Mouse (Mus musculus): ENCODE measurements around the gene Mpzl2.

DNA sequence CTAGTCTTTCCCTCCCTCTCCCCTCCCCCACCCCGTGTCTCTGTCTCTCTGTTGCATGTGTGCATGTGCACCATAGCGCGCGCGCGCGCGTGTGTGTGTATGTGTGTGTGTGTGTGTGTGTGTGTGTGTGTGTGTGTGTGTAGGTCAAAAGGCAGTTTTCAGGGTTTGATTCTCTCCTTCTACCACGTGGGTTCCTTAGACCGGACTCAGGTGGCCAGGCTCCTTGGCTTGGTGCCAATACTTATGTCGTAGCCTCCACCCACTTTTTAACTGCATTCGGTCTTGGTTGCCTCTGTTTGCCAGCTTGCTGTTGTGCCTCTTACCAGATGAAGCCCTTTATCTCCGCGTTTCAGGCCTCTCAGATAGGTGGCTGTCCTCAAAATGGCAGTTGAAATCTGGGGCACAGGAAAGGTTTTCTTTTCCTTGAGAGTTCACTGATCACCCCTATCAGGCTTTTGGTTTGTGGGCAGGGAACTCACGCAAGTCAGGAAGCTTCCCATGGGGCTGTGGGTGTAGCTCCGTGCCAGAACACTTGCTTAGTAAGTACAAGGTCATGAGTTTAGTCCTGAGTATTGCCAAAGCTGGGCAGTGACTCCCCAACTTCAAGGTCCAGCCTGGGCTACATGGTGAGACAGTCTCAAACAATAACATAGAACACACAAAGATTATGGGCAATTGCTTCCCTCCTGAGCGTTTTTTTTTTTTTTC is 1.7 kb downstream of the Mpzl2 start:
- TF ChIP-seq ZNF384 (IDR thresholded peaks at IDR 0.05; ENCODE audit: low read depth, low read length): no peak
- TF ChIP-seq HCFC1 (IDR thresholded peaks at IDR 0.05; ENCODE audit: borderline replicate concordance, insufficient read depth, low read length): no peak
- TF ChIP-seq CHD2 (IDR thresholded peaks at IDR 0.05; ENCODE audit: low read depth, low read length): no peak

All from ES-E14 (cell line).